Mouse (Mus musculus): ENCODE results near the gene Top3a. TPM values are rescaled to one million over a fixed set of nuclear protein-coding genes. Genes with fewer than 3 reads are reported as not detected.

Gene Top3a
- polyA plus RNA-seq, 1 experiment: 5.7 TPM

DNA sequence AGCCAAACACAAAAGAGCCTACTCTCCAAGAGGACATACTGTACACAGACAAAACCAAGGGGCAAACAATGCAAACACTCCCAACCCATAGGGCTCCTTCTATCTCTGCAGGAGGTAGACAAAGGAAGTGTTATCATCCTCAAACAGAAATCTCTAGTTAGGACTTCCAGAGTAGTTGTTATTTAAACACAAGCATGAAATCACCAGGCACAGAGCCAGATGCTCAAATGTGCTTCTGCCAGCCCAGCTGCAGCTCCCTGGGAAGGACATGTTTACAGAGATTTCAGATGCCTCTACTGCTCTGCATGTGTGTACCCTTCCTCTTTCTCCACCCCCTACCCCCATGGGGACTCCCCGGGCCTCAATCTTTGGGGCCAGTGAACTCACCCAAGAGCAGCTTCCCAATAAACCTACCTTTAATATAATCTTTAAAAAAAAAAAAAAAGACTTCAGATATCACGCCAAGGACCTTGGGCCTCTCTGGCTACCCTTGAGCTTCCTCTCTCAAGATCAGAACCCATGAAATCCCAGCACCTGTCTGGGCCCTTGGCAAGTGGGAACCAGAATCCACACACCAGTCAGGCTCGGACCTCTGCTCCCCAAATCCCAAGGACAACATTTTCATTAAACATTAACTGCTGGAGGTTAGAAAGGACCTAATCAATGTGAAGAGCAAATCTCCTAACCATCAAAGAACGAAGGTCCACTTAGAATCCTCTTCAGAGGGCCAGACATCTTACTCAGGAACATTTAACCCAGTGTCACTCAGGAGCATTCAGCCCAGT, 31.3 kb upstream of the Top3a start:
- TF ChIP-seq POLR2AphosphoS2 (IDR thresholded peaks at IDR 0.05; ENCODE audit: insufficient read length, low read depth) (no peak), CEBPB (IDR thresholded peaks at IDR 0.05; ENCODE audit: insufficient read depth, poor library complexity, severe bottlenecking) (no peak), MYOD1 (IDR thresholded peaks at IDR 0.05; ENCODE audit: control insufficient read depth in 1 of 3, insufficient read length in 2 of 3, low read depth in 2 of 3) (no peak), SRF (IDR thresholded peaks at IDR 0.05; ENCODE audit: control insufficient read depth, insufficient read length, low read depth) (no peak), MYOG (IDR thresholded peaks at IDR 0.05; ENCODE audit: control insufficient read depth in 1 of 3, insufficient read depth in 1 of 3, insufficient read length in 2 of 3, low read depth in 2 of 3) (no peak), TCF12 (IDR thresholded peaks at IDR 0.05; ENCODE audit: insufficient read depth, poor library complexity, severe bottlenecking) (no peak), E2F4 (IDR thresholded peaks at IDR 0.05; ENCODE audit: insufficient read depth) (no peak), MAX (IDR thresholded peaks at IDR 0.05; ENCODE audit: low read depth) (no peak), POLR2A (IDR thresholded peaks at IDR 0.05; ENCODE audit: insufficient read length, low read depth) (no peak), REST (IDR thresholded peaks at IDR 0.05; ENCODE audit: insufficient read depth, insufficient read length) (no peak), USF1 (IDR thresholded peaks at IDR 0.05; ENCODE audit: low read depth) (no peak), TCF3 (IDR thresholded peaks at IDR 0.05; ENCODE audit: insufficient read length, low read depth) (no peak)
- Histone ChIP-seq H3K27me3 (ENCODE audit: control insufficient read depth, insufficient read depth, insufficient read length) (no peaks in the 10 kb centered on the region), H3K36me3 (ENCODE audit: control insufficient read depth, insufficient read depth) (no peaks in the 10 kb centered on the region), H3ac (ENCODE audit: control insufficient read depth, insufficient read length) (no peak overlapping the region), H3K4me3 (no peak overlapping the region), H3K79me2 (ENCODE audit: control insufficient read depth, insufficient read depth) (no peaks in the 10 kb centered on the region), H3K4me2 (ENCODE audit: low read depth) (no peak overlapping the region)

DNA sequence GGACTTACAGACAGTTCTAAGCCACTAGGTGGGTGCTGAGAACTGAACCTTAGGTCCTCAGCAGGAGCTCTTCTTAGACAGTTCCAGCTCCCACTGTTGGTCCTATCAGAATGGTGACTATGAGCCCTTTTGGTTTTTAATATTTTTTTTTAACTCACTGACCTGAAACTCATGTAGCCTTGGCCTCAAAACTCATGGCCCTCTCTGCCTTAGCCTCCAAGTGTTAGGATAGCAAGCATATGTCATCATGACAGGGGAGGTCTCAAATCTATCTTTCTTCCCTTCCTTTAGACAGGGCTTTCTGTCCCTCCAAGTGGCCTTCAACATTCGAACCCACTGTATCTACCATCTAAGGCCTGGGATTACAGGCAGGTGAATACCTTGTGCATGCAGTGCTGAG, 23.7 kb upstream of the Top3a start:
- H3K4me2 ChIP-seq (ENCODE audit: low read depth): no peak overlapping the region
- no peaks in the 10 kb centered on the region for H3K27me3 ChIP-seq (ENCODE audit: control insufficient read depth, insufficient read depth, insufficient read length)
- H3K79me2 ChIP-seq (ENCODE audit: control insufficient read depth, insufficient read depth): no peaks in the 10 kb centered on the region
- H3K36me3 ChIP-seq (ENCODE audit: control insufficient read depth, insufficient read depth): peaks cover 3% of the 10 kb centered on the region
- no peak overlapping the region for H3ac ChIP-seq (ENCODE audit: control insufficient read depth, insufficient read length)
- no peak overlapping the region for H3K4me3 ChIP-seq
- no peak for TF ChIP-seq E2F4 (IDR thresholded peaks at IDR 0.05; ENCODE audit: insufficient read depth)
- no peak for TF ChIP-seq MYOD1 (IDR thresholded peaks at IDR 0.05; ENCODE audit: control insufficient read depth in 1 of 3, insufficient read length in 2 of 3, low read depth in 2 of 3)
- no peak for TF ChIP-seq SRF (IDR thresholded peaks at IDR 0.05; ENCODE audit: control insufficient read depth, insufficient read length, low read depth)
- TF ChIP-seq CEBPB (IDR thresholded peaks at IDR 0.05; ENCODE audit: insufficient read depth, poor library complexity, severe bottlenecking): no peak
- no peak for TF ChIP-seq POLR2AphosphoS2 (IDR thresholded peaks at IDR 0.05; ENCODE audit: insufficient read length, low read depth)
- TF ChIP-seq TCF3 (IDR thresholded peaks at IDR 0.05; ENCODE audit: insufficient read length, low read depth): no peak
- TF ChIP-seq USF1 (IDR thresholded peaks at IDR 0.05; ENCODE audit: low read depth): no peak

DNA sequence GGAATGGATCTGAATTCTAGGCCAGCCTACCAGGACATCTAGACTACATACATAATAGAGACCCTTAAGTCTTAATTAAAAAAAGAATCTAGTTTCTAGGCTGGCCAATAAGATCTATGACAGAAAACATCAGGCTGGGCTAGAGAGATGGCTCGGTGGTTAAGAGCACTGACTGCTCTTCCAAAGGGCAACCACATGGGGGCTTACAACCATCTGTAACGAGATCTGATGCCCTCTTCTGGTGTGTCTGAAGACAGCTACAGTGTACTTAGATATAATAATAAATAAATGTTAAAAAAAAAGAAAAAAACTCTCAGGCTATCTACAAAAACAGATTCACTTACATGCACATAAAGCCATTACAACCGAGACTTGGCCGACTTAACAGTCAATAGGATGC, 22.8 kb upstream of the Top3a start:
- no peaks in the 10 kb centered on the region for H3K27me3 ChIP-seq (ENCODE audit: control insufficient read depth, insufficient read depth, insufficient read length)
- H3ac ChIP-seq (ENCODE audit: control insufficient read depth, insufficient read length): no peak overlapping the region
- TF ChIP-seq SRF (IDR thresholded peaks at IDR 0.05; ENCODE audit: control insufficient read depth, insufficient read length, low read depth) (no peak), CEBPB (IDR thresholded peaks at IDR 0.05; ENCODE audit: insufficient read depth, poor library complexity, severe bottlenecking) (no peak), POLR2A (IDR thresholded peaks at IDR 0.05; ENCODE audit: insufficient read length, low read depth) (no peak), MAX (IDR thresholded peaks at IDR 0.05; ENCODE audit: low read depth) (no peak), TCF12 (IDR thresholded peaks at IDR 0.05; ENCODE audit: insufficient read depth, poor library complexity, severe bottlenecking) (no peak)
- no peak overlapping the region for H3K4me3 ChIP-seq
- H3K79me2 ChIP-seq (ENCODE audit: control insufficient read depth, insufficient read depth): no peaks in the 10 kb centered on the region
- no peak overlapping the region for H3K4me2 ChIP-seq (ENCODE audit: low read depth)
- peaks cover 6% of the 10 kb centered on the region for H3K36me3 ChIP-seq (ENCODE audit: control insufficient read depth, insufficient read depth)

DNA sequence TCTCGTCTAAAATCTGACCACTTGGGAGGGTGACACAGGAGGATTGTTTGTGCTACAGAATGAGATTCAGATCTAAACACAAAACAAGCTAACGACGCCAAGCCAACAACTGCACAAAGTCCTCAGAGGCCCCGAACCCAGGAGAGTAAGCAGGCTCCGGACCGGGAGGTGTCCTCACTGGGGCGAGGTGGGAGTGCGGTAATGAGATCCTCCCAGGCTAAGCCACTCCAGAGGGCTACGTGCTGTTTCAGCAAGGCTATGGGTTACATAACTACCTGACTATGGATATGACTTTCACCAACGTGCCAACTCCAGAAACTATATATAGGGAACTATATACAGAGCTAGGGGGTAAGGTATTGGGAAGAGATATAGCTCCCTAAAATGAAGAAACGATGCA, 19.2 kb upstream of the Top3a start:
- H3ac ChIP-seq (ENCODE audit: control insufficient read depth, insufficient read length): no peak overlapping the region
- TF ChIP-seq MAX (IDR thresholded peaks at IDR 0.05; ENCODE audit: low read depth) (no peak), POLR2AphosphoS2 (IDR thresholded peaks at IDR 0.05; ENCODE audit: insufficient read length, low read depth) (no peak), REST (IDR thresholded peaks at IDR 0.05; ENCODE audit: insufficient read depth, insufficient read length) (no peak), POLR2A (IDR thresholded peaks at IDR 0.05; ENCODE audit: insufficient read length, low read depth) (no peak), USF1 (IDR thresholded peaks at IDR 0.05; ENCODE audit: low read depth) (no peak), MYOD1 (IDR thresholded peaks at IDR 0.05; ENCODE audit: control insufficient read depth in 1 of 3, insufficient read length in 2 of 3, low read depth in 2 of 3) (no peak), SRF (IDR thresholded peaks at IDR 0.05; ENCODE audit: control insufficient read depth, insufficient read length, low read depth) (no peak), TCF3 (IDR thresholded peaks at IDR 0.05; ENCODE audit: insufficient read length, low read depth) (no peak), E2F4 (IDR thresholded peaks at IDR 0.05; ENCODE audit: insufficient read depth) (no peak), MYOG (IDR thresholded peaks at IDR 0.05; ENCODE audit: control insufficient read depth in 1 of 3, insufficient read depth in 1 of 3, insufficient read length in 2 of 3, low read depth in 2 of 3) (no peak), CEBPB (IDR thresholded peaks at IDR 0.05; ENCODE audit: insufficient read depth, poor library complexity, severe bottlenecking) (no peak), TCF12 (IDR thresholded peaks at IDR 0.05; ENCODE audit: insufficient read depth, poor library complexity, severe bottlenecking) (no peak)
- no peaks in the 10 kb centered on the region for H3K27me3 ChIP-seq (ENCODE audit: control insufficient read depth, insufficient read depth, insufficient read length)
- H3K79me2 ChIP-seq (ENCODE audit: control insufficient read depth, insufficient read depth): no peaks in the 10 kb centered on the region
- peaks cover 20% of the 10 kb centered on the region for H3K36me3 ChIP-seq (ENCODE audit: control insufficient read depth, insufficient read depth)
- no peak overlapping the region for H3K4me3 ChIP-seq
- no peak overlapping the region for H3K4me2 ChIP-seq (ENCODE audit: low read depth)

DNA sequence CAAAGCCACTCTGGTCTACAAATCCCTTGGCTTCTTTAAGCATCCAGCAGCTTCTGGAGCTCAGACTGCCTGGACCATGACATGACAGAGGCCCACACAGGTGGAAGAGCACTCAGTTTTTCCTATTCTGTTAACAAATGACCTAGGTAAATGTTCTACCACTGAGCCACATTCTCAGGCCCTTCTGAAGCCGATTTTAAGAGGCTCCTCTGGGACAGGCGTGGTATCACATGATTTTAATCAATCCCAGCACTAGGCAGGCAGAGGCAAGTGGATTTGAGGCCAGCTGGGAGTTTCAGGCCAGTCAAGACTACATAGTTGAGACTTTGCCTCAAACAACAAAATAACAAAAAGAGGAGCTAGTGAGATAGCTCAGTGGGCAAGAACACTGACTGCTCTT, 13.3 kb upstream of the Top3a start:
- Histone ChIP-seq H3K79me2 (ENCODE audit: control insufficient read depth, insufficient read depth) (peaks cover 17% of the 10 kb centered on the region), H3K27me3 (ENCODE audit: control insufficient read depth, insufficient read depth, insufficient read length) (no peaks in the 10 kb centered on the region), H3ac (ENCODE audit: control insufficient read depth, insufficient read length) (no peak overlapping the region), H3K36me3 (ENCODE audit: control insufficient read depth, insufficient read depth) (peaks cover 54% of the 10 kb centered on the region), H3K4me3 (no peak overlapping the region), H3K4me2 (ENCODE audit: low read depth) (no peak overlapping the region)
- TF ChIP-seq TCF3 (IDR thresholded peaks at IDR 0.05; ENCODE audit: insufficient read length, low read depth) (no peak), TCF12 (IDR thresholded peaks at IDR 0.05; ENCODE audit: insufficient read depth, poor library complexity, severe bottlenecking) (no peak), POLR2AphosphoS2 (IDR thresholded peaks at IDR 0.05; ENCODE audit: insufficient read length, low read depth) (no peak), CEBPB (IDR thresholded peaks at IDR 0.05; ENCODE audit: insufficient read depth, poor library complexity, severe bottlenecking) (no peak), POLR2A (IDR thresholded peaks at IDR 0.05; ENCODE audit: insufficient read length, low read depth) (no peak), REST (IDR thresholded peaks at IDR 0.05; ENCODE audit: insufficient read depth, insufficient read length) (no peak)

Data from myocyte (in vitro differentiated cells).